Mouse (Mus musculus) myocyte (in vitro differentiated cells): ENCODE data around the gene Acp7.

Experiments
- E2F4 ChIP-seq: IDR thresholded peaks from one replicate; pipeline ENCODE4 v1.6.1; 2011; ENCODE audit warnings: mild to moderate bottlenecking, control low read depth, moderate library complexity; ENCODE audit not compliant: insufficient read depth
- MAX ChIP-seq: IDR thresholded peaks from one replicate; pipeline ENCODE4 v1.6.1; 2011; ENCODE audit warnings: low read depth, mild to moderate bottlenecking, control low read depth
- MYOD1 ChIP-seq, 3 experiments: IDR thresholded peaks; one replicate each; pipeline ENCODE4 v1.6.1; 2011; ENCODE audit warnings: control low read depth in 2 of 3, low read depth in 2 of 3, mild to moderate bottlenecking in 2 of 3, moderate library complexity in 1 of 3; ENCODE audit not compliant: insufficient read length in 2 of 3, control insufficient read depth in 1 of 3
- MYOG ChIP-seq, 3 experiments: IDR thresholded peaks; one replicate each; pipeline ENCODE4 v1.6.1; 2011; ENCODE audit warnings: control low read depth in 2 of 3, low read depth in 2 of 3, mild to moderate bottlenecking in 2 of 3; ENCODE audit not compliant: insufficient read length in 2 of 3, control insufficient read depth in 1 of 3, insufficient read depth in 1 of 3
- POLR2A ChIP-seq: IDR thresholded peaks from one replicate; pipeline ENCODE4 v1.6.1; 2011; ENCODE audit warnings: low read depth, mild to moderate bottlenecking, control low read depth, moderate library complexity; ENCODE audit not compliant: insufficient read length
- POLR2AphosphoS2 ChIP-seq: IDR thresholded peaks from one replicate; pipeline ENCODE4 v1.6.1; 2011; ENCODE audit warnings: low read depth, control low read depth; ENCODE audit not compliant: insufficient read length
- SRF ChIP-seq: IDR thresholded peaks from one replicate; pipeline ENCODE4 v1.6.1; 2011; ENCODE audit warnings: low read depth; ENCODE audit not compliant: control insufficient read depth, insufficient read length
- TCF12 ChIP-seq: IDR thresholded peaks from one replicate; pipeline ENCODE4 v1.6.1; 2011; ENCODE audit warnings: mild to moderate bottlenecking, control low read depth; ENCODE audit not compliant: poor library complexity, insufficient read depth, severe bottlenecking
- USF1 ChIP-seq: IDR thresholded peaks from one replicate; pipeline ENCODE4 v1.6.1; 2011; ENCODE audit warnings: low read depth, mild to moderate bottlenecking, control low read depth, moderate library complexity

DNA sequence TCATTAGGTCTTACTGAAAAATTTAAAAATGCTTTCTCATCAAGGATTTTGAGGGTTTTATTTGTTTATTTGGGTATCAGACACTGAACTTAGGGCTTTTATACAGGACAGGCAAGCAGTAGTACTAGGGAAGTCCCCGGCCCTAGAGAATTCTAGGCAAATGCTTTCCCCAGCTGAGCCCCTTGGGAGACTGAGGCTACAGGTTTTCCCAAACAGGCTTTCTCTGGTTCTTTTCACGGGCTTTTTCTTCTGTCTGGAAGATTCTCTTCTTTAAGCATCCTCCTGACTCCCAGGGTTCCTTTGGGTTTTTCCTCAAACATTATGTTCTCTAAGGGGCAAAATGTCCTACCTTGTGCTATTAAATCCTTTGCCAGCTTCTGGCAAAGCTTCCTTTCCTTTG is 32.2 kb downstream of the Acp7 start:
- TF ChIP-seq USF1 (no peak), POLR2A (no peak), MYOG (IDR thresholded peaks at IDR 0.05; ENCODE audit: control insufficient read depth in 1 of 3, insufficient read depth in 1 of 3, insufficient read length in 2 of 3, low read depth in 2 of 3) (no peak), MYOD1 (IDR thresholded peaks at IDR 0.05; ENCODE audit: control insufficient read depth in 1 of 3, insufficient read length in 2 of 3, low read depth in 2 of 3) (no peak), MAX (no peak), SRF (no peak), POLR2AphosphoS2 (no peak), TCF12 (no peak), E2F4 (no peak)
